In the genomic region with DNA sequence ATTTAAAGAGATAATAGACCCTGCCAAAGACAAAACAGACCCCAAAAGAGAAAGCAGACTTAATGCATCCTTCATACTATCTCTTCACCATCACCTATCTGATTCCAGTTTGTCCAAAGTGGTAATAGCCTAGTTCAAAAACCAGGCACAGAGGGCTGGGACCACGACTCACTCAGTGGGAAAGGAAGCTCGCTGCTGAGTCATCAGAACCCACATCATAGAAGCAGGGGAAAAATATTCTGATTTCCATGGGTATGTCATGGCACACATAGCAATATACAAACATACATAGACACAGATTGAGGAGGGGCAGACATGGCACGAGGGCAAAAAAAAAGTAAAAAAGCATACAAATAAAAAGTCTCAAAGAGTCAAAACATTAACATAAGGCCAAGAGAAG, we compare ENCODE assay signal across 22 mouse cellular contexts. TPM values are rescaled to one million over a fixed set of nuclear protein-coding genes. Genes with fewer than 3 reads are reported as not detected.
DNase-seq lines count a peak whose midpoint lies in the region; ATAC-seq and TF ChIP-seq lines count a peak whose summit lies in the region.
"Had no signal": no experiment of that assay in that cellular context is flagged by ENCODE, and none has a peak within 500 bp of the region (broad histone marks: within the 10 kb centered on the region; RNA-seq: fewer than 3 reads in every experiment).

No protein-coding gene starts in this region.

- no peaks in the 10 kb centered on the region; the same call in 1 of the 2 replicates for H3K79me2 ChIP-seq in CH12.LX (replicated peaks; ENCODE audit: control insufficient read depth, extremely low read depth, insufficient read depth, poor library complexity, severe bottlenecking)

- H3K27me3 ChIP-seq in forebrain, embryonic 14.5 days (replicated peaks; ENCODE audit: control insufficient read depth, insufficient read depth, low read length): no peaks in the 10 kb centered on the region
- no peaks in the 10 kb centered on the region for H3K27me3 ChIP-seq in forebrain, embryonic 11.5 days (ENCODE audit: control insufficient read depth, insufficient read depth, low read length)
- no peaks in the 10 kb centered on the region for H3K27me3 ChIP-seq in CH12.LX (replicated peaks)
- no peaks in the 10 kb centered on the region for H3K27me3 ChIP-seq in forebrain, embryonic 16.5 days (replicated peaks; ENCODE audit: control insufficient read depth, insufficient read depth, low read length)
- H3K27me3 ChIP-seq: heart, embryonic 15.5 days; hindbrain, embryonic 13.5 days had no signal

- no peak for TF ChIP-seq CTCF in CH12.LX (conservative IDR thresholded peaks at IDR 0.05 in 1 of 2, IDR thresholded peaks at IDR 0.05 in 1 of 2; ENCODE audit: low read depth in 2 of 2, low read length in 2 of 2)

- H3K4me2 ChIP-seq in forebrain, embryonic 14.5 days (ENCODE audit: low read length): no peak overlapping the region
- H3K4me2 ChIP-seq in forebrain, embryonic 11.5 days (ENCODE audit: low read depth, low read length, severe bottlenecking): no peak overlapping the region
- 0 out of 2 replicates have a peak overlapping the region, but pooled peaks have one; percentile 18 for H3K4me2 ChIP-seq in CH12.LX (ENCODE audit: insufficient read depth, low read depth, poor library complexity, severe bottlenecking)
- H3K4me2 ChIP-seq in forebrain, embryonic 16.5 days (ENCODE audit: low read length): no peak overlapping the region
- H3K4me2 ChIP-seq: heart, embryonic 11.5 days; heart, embryonic 15.5 days; hindbrain, embryonic 13.5 days had no signal

- in situ Hi-C loops in CH12.LX (cut with MboI; ENCODE audit: low pct_ligation_motif_present, low pct_unique_long_range_greater_than_20kb, low sequenced_read_pairs): no loop called here

- dilution Hi-C loops in CH12.LX (cut with MboI; ENCODE audit: extremely low pct_ligation_motif_present, extremely low pct_unique_long_range_greater_than_20kb, low sequenced_read_pairs): no loop called here

- H3K36me3 ChIP-seq in forebrain, embryonic 14.5 days (ENCODE audit: control insufficient read depth, insufficient read depth, low read length): no peaks in the 10 kb centered on the region
- H3K36me3 ChIP-seq in forebrain, embryonic 11.5 days (ENCODE audit: control insufficient read depth, insufficient read depth, low read length): no peaks in the 10 kb centered on the region
- H3K36me3 ChIP-seq in CH12.LX (replicated peaks in 1 of 2; ENCODE audit: control insufficient read depth in 1 of 2, insufficient read depth in 1 of 2, low read length in 1 of 2): no peaks in the 10 kb centered on the region
- H3K36me3 ChIP-seq in forebrain, embryonic 16.5 days (ENCODE audit: control insufficient read depth, insufficient read depth): no peaks in the 10 kb centered on the region
- H3K36me3 ChIP-seq: embryonic facial prominence, embryonic 10.5 days; heart, embryonic 15.5 days; hindbrain, embryonic 13.5 days had no signal

- no peak for TF ChIP-seq RAD21 in CH12.LX (IDR thresholded peaks at IDR 0.05; ENCODE audit: low read depth, low read length)

- H3K4me1 ChIP-seq in forebrain, embryonic 14.5 days (ENCODE audit: control insufficient read depth, insufficient read depth, low read length): peaks cover 18% of the 10 kb centered on the region
- H3K4me1 ChIP-seq in forebrain, embryonic 11.5 days (replicated peaks; ENCODE audit: control insufficient read depth, insufficient read depth, low read length): no peaks in the 10 kb centered on the region; the same call in 1 of the 2 replicates
- peaks cover 41 to 88% of the 10 kb centered on the region in 2 experiments for H3K4me1 ChIP-seq in CH12.LX (ENCODE audit: control insufficient read depth in 1 of 2, insufficient read depth in 2 of 2)
- peaks cover 41% of the 10 kb centered on the region for H3K4me1 ChIP-seq in forebrain, embryonic 16.5 days (replicated peaks; ENCODE audit: control insufficient read depth, insufficient read depth, low read length)

- TF ChIP-seq EP300 in CH12.LX (IDR thresholded peaks at IDR 0.05; ENCODE audit: low read length): no peak

- DNase-seq in forebrain, embryonic 14.5 days (ENCODE audit: low spot score): no peak
- no peak for DNase-seq in forebrain, embryonic 11.5 days (ENCODE audit: low spot score)
- DNase-seq in 3T3-L1 (ENCODE audit: low read depth, low spot score) (peak; percentile 76), CH12.LX (ENCODE audit: extremely low read depth) (no peak)
- DNase-seq in right cerebral cortex, postnatal 14 days: no peak
- no peak for DNase-seq in left cerebral cortex, postnatal 25 days (ENCODE audit: low spot score in 2 of 2)
- DNase-seq: adrenal gland, adult 2 months; adrenal gland, postnatal 25 days; B cell, adult 2 months; cerebellum, adult 2 months; cerebellum, postnatal 10 days; gastrocnemius, postnatal 14 days; heart, adult 2 months; heart, postnatal 14 days had no signal

- intact Hi-C loops in left cerebral cortex, postnatal 25 days (cut with DNase I): no loop called here

- no peaks in the 10 kb centered on the region for H3K9me3 ChIP-seq in forebrain, embryonic 14.5 days (replicated peaks; ENCODE audit: control insufficient read depth, low read length)
- H3K9me3 ChIP-seq in forebrain, embryonic 11.5 days (ENCODE audit: control insufficient read depth, low read length): no peaks in the 10 kb centered on the region
- no peaks in the 10 kb centered on the region for H3K9me3 ChIP-seq in CH12.LX (replicated peaks; ENCODE audit: low read length)
- H3K9me3 ChIP-seq in forebrain, embryonic 16.5 days (ENCODE audit: control insufficient read depth, low read length): no peaks in the 10 kb centered on the region
- H3K9me3 ChIP-seq: embryonic facial prominence, embryonic 10.5 days; heart, embryonic 15.5 days; hindbrain, embryonic 13.5 days had no signal

- no peak for TF ChIP-seq POLR2A in CH12.LX (IDR thresholded peaks at IDR 0.05; ENCODE audit: low read depth, low read length)

- 83% methylated on average over 3 of the region's 3 CpGs for WGBS in forebrain, embryonic 14.5 days
- WGBS in forebrain, embryonic 11.5 days: 92% methylated on average over 3 of the region's 3 CpGs
- WGBS in forebrain, embryonic 16.5 days: 73% methylated on average over 3 of the region's 3 CpGs

- no peak overlapping the region for H3K4me3 ChIP-seq in forebrain, embryonic 14.5 days (ENCODE audit: low read depth, low read length)
- H3K4me3 ChIP-seq in forebrain, embryonic 11.5 days (ENCODE audit: low read depth, low read length): no peak overlapping the region
- H3K4me3 ChIP-seq in CH12.LX (replicated peaks in 1 of 3; ENCODE audit: low read depth in 2 of 3, low read length in 2 of 3, poor library complexity in 1 of 3): no peak overlapping the region
- H3K4me3 ChIP-seq in forebrain, embryonic 16.5 days (replicated peaks; ENCODE audit: low read length): no peak overlapping the region
- H3K4me3 ChIP-seq: embryonic facial prominence, embryonic 10.5 days; heart, adult 2 months; heart, embryonic 15.5 days; hindbrain, embryonic 13.5 days had no signal

- H3K27ac ChIP-seq in forebrain, embryonic 14.5 days (ENCODE audit: low read depth, low read length): peak overlapping the region; percentile 49
- H3K27ac ChIP-seq in forebrain, embryonic 11.5 days (ENCODE audit: low read depth, low read length): no peak overlapping the region
- H3K27ac ChIP-seq in CH12.LX (ENCODE audit: insufficient read depth, low read depth): peak overlapping the region; percentile 98
- H3K27ac ChIP-seq in forebrain, embryonic 16.5 days (ENCODE audit: low read length): peak overlapping the region; percentile 12
- H3K27ac ChIP-seq: embryonic facial prominence, embryonic 10.5 days; heart, adult 2 months; heart, embryonic 15.5 days; hindbrain, embryonic 13.5 days; hindbrain, postnatal 0 days had no signal

- no peak overlapping the region for H3K9ac ChIP-seq in forebrain, embryonic 14.5 days (ENCODE audit: low read length)
- H3K9ac ChIP-seq in forebrain, embryonic 11.5 days (ENCODE audit: low read length): no peak overlapping the region
- 0 out of 2 replicates have a peak overlapping the region, but pooled peaks have one; percentile 64 for H3K9ac ChIP-seq in CH12.LX (ENCODE audit: insufficient read depth, low read depth)
- no peak overlapping the region for H3K9ac ChIP-seq in forebrain, embryonic 16.5 days (replicated peaks; ENCODE audit: low read depth, low read length)
- H3K9ac ChIP-seq: heart, embryonic 15.5 days; hindbrain, embryonic 13.5 days had no signal

- ATAC-seq in forebrain, embryonic 14.5 days: no peak
- ATAC-seq in forebrain, embryonic 11.5 days (replicated peaks; ENCODE audit: low FRiP score): no peak
- ATAC-seq in forebrain, embryonic 16.5 days: no peak
- ATAC-seq: CD4-positive, CD25-positive, alpha-beta regulatory T cell, adult 4 months; hindbrain, postnatal 0 days; intestine, embryonic 16.5 days had no signal

TF ChIP-seq in CH12.LX, 34 proteins besides CTCF, POLR2A, EP300 and RAD21:
- TF ChIP-seq MAFK (IDR thresholded peaks at IDR 0.05; ENCODE audit: insufficient replicate concordance, low read length): peak; percentile 87
- TF ChIP-seq MXI1 (IDR thresholded peaks at IDR 0.05; ENCODE audit: low read depth, low read length): no peak
TF ChIP-seq in CH12.LX: peak in this region for 1.

RNA-seq across cellular contexts. Expression of gene Ralgps2, which starts 53.7 kb away (rescaled TPM):
- polyA plus RNA-seq in forebrain, embryonic 14.5 days (2014; fragmentation: Nextera tagmentation; extraction: Ambion mirVana): 93.0 and 112 TPM in 2 replicates
- 73.8 and 82.0 TPM in 2 replicates for polyA plus RNA-seq in forebrain, embryonic 11.5 days (2014; fragmentation: Nextera tagmentation; extraction: Ambion mirVana)
- 149 and 174 TPM in 2 replicates for total RNA-seq in CH12.LX (2012; rRNA removed)
- total RNA-seq in CH12.LX (2014; rRNA removed): 65.1 and 71.8 TPM in 2 replicates
- polyA plus RNA-seq in CH12.LX (2012; ENCODE audit: insufficient read length, low read depth): 133 and 137 TPM in 2 replicates
- 132 and 135 TPM in 2 replicates for polyA plus RNA-seq in forebrain, embryonic 16.5 days (2015; fragmentation: Nextera tagmentation; extraction: Ambion mirVana)
- 10 to 100 TPM; 38.4 to 46.2 TPM for total RNA-seq in left cerebral cortex, postnatal 25 days (2021)
